Mouse (Mus musculus): ENCODE data around the gene Nrn1l. TPM values are rescaled to one million over a fixed set of nuclear protein-coding genes. Genes with fewer than 3 reads are reported as not detected.
A peak's percentile ranks its signal among the peaks of the same experiment; 100 is the strongest.

Gene Nrn1l
- total RNA-seq, 2 experiments from 2014 or later: 2.8 to 5.3 TPM

GRCm38 (mm10) chr8:105880754-105881520, 12.4 kb upstream of the Nrn1l start, which contains the start of gene Edc4:
Edc4 (plus strand) TSS chr8:105880881.
- intact Hi-C loops (cut with DNase I): loop anchor here (2.0 kb wide), 1 partner anchor 20 kb away; the partner anchor contains the start of gene Nutf2
- DNase-seq (ENCODE audit: low spot score in 2 of 2): peak; percentile 85 to 87

- no peak for DNase-seq (ENCODE audit: low spot score in 2 of 2)
- intact Hi-C loops (cut with DNase I): loop anchor here (5.0 kb wide), 1 partner anchor 122 kb away; the partner anchor contains the start of gene Ddx28
Observed at GRCm38 (mm10) chr8:105889756-105890465, 3.5 kb upstream of the Nrn1l start.

GRCm38 (mm10) chr8:105890870-105891269, 2.5 kb upstream of the Nrn1l start:
- DNase-seq (ENCODE audit: low spot score in 2 of 2): peak; percentile 42 to 48
- intact Hi-C loops (cut with DNase I): loop anchor here (5.0 kb wide), 1 partner anchor 121 kb away; the partner anchor contains the start of gene Ddx28

- DNase-seq (ENCODE audit: low spot score in 2 of 2): peak in 1 of 2 experiments; percentile 36
- intact Hi-C loops (cut with DNase I): loop anchor here (2.0 to 5.0 kb wide), 2 partner anchors 38 to 120 kb away; partner anchors contain the start of gene Ddx28
Observed at GRCm38 (mm10) chr8:105892432-105892831, 935 bp upstream of the Nrn1l start.

GRCm38 (mm10) chr8:105897801-105898480, 4.6 kb downstream of the Nrn1l start:
- no peak for DNase-seq (ENCODE audit: low spot score in 2 of 2)
- intact Hi-C loops (cut with DNase I): no loop called here

GRCm38 (mm10) chr8:105900180-105900940, 7.0 kb downstream of the Nrn1l start, which contains the start of gene Pskh1:
Pskh1 (plus strand) TSS chr8:105900441.
- peak; percentile 93 to 94 for DNase-seq (ENCODE audit: low spot score in 2 of 2)
- intact Hi-C loops (cut with DNase I): no loop called here

- intact Hi-C loops (cut with DNase I): no loop called here
- DNase-seq (ENCODE audit: low spot score in 2 of 2): no peak
Observed at GRCm38 (mm10) chr8:105900941-105901616, 7.7 kb downstream of the Nrn1l start.

GRCm38 (mm10) chr8:105919390-105919789, 26.0 kb downstream of the Nrn1l start:
- no peak for DNase-seq (ENCODE audit: low spot score in 2 of 2)
- intact Hi-C loops (cut with DNase I): no loop called here

GRCm38 (mm10) chr8:105925123-105925522, 31.8 kb downstream of the Nrn1l start:
- DNase-seq (ENCODE audit: low spot score in 2 of 2): peak in 1 of 2 experiments; percentile 41
- intact Hi-C loops (cut with DNase I): no loop called here

GRCm38 (mm10) chr8:105930602-105931001, 37.2 kb downstream of the Nrn1l start:
- DNase-seq (ENCODE audit: low spot score in 2 of 2): peak; percentile 80 to 82
- intact Hi-C loops (cut with DNase I): loop anchor here (2.0 kb wide), 2 partner anchors 38 to 216 kb away; partner anchors contain the start of gene Nrn1l

- intact Hi-C loops (cut with DNase I): loop anchor here (2.0 kb wide), 2 partner anchors 38 to 216 kb away; partner anchors contain the start of gene Nrn1l
- DNase-seq (ENCODE audit: low spot score in 2 of 2): peak; percentile 50 to 66
Observed at GRCm38 (mm10) chr8:105931271-105931670, 37.9 kb downstream of the Nrn1l start.

GRCm38 (mm10) chr8:105932525-105932924, 39.2 kb downstream of the Nrn1l start:
- DNase-seq (ENCODE audit: low spot score in 2 of 2): no peak
- intact Hi-C loops (cut with DNase I): no loop called here

- DNase-seq (ENCODE audit: low spot score in 2 of 2): no peak
- intact Hi-C loops (cut with DNase I): no loop called here
Observed at GRCm38 (mm10) chr8:105933762-105934161, 40.4 kb downstream of the Nrn1l start, which contains the start of gene Ctrl. Ctrl (minus strand) TSS chr8:105933862.

GRCm38 (mm10) chr8:105935105-105935504, 41.7 kb downstream of the Nrn1l start:
- DNase-seq (ENCODE audit: low spot score in 2 of 2): no peak
- intact Hi-C loops (cut with DNase I): no loop called here

- DNase-seq (ENCODE audit: low spot score in 2 of 2): no peak
- intact Hi-C loops (cut with DNase I): no loop called here
Observed at GRCm38 (mm10) chr8:105935863-105936603, 42.7 kb downstream of the Nrn1l start.

GRCm38 (mm10) chr8:105936866-105937475, 43.6 kb downstream of the Nrn1l start:
- DNase-seq (ENCODE audit: low spot score in 2 of 2): peak; percentile 87 to 90
- intact Hi-C loops (cut with DNase I): no loop called here

Data from left cerebral cortex, postnatal 36 days (tissue).